Mouse (Mus musculus) stomach, embryonic 15.5 days (tissue): ENCODE results near the gene Theg. TPM values are rescaled to one million over a fixed set of nuclear protein-coding genes. Genes with fewer than 3 reads are reported as not detected.
A peak's percentile ranks its signal among the peaks of the same experiment; 100 is the strongest.

Source experiments
- ATAC-seq: fragments of 200-750 bp; cut with Nextera tagmentation; 2 replicates; pipeline ENCODE4 v1.8.0; 2017; ENCODE audit warnings: low read depth, moderate number of reproducible peaks, moderate TSS enrichment; ENCODE audit not compliant: insufficient read depth, low FRiP score
- H3K27ac ChIP-seq: fragments of 300-500 bp; sonication (generic); 2 replicates; pipeline ENCODE4 v1.5.1; 2015; ENCODE audit warnings: mild to moderate bottlenecking, inconsistent platforms
- H3K27me3 ChIP-seq: fragments of 300-500 bp; sonication (generic); replicated peaks from 2 replicates; pipeline ENCODE4 v1.6.1; 2015; ENCODE audit warnings: inconsistent platforms
- H3K36me3 ChIP-seq: fragments of 300-500 bp; sonication (generic); 2 replicates; pipeline ENCODE4 v1.6.1; 2015; ENCODE audit warnings: inconsistent platforms
- H3K4me1 ChIP-seq: fragments of 300-500 bp; sonication (generic); 2 replicates; pipeline ENCODE4 v1.6.1; 2015; ENCODE audit warnings: inconsistent platforms
- H3K4me2 ChIP-seq: fragments of 300-500 bp; sonication (generic); 2 replicates; pipeline ENCODE4 v1.6.1; 2015; ENCODE audit warnings: mild to moderate bottlenecking, inconsistent platforms
- H3K4me3 ChIP-seq: fragments of 300-500 bp; sonication (generic); replicated peaks from 2 replicates; pipeline ENCODE4 v1.5.1; 2015; ENCODE audit warnings: inconsistent platforms
- H3K9ac ChIP-seq: fragments of 300-500 bp; sonication (generic); 2 replicates; pipeline ENCODE4 v1.6.1; 2015; ENCODE audit warnings: inconsistent platforms
- H3K9me3 ChIP-seq: fragments of 300-500 bp; sonication (generic); 2 replicates; pipeline ENCODE4 v1.6.1; 2016; ENCODE audit warnings: inconsistent platforms
- WGBS: fragments of 180-500 bp; shearing (Covaris S2); methylation state at CpG from one replicate; pipeline ENCODE4 v1.1.7; 2015; 5-methylcytosine and 5-hydroxymethylcytosine counted together
- polyA plus RNA-seq: library from polyadenylated mRNA; unstranded; fragments of >200 nt; fragmentation: Nextera tagmentation; extraction: Ambion mirVana; gene quantifications from 2 replicates; pipeline ENCODE4 v1.2.1, GENCODE M21; 2015

Gene Theg
- polyA plus RNA-seq, 1 experiment from 2014 or later = not detected

GRCm38 (mm10) chr10:79575754-79576153, 11.4 kb downstream of the Theg start:
- Histone ChIP-seq H3K4me2 (no peak overlapping the region), H3K27ac (no peak overlapping the region), H3K27me3 (no peaks in the 10 kb centered on the region), H3K36me3 (no peaks in the 10 kb centered on the region), H3K9me3 (no peaks in the 10 kb centered on the region), H3K4me3 (no peak overlapping the region), H3K4me1 (no peaks in the 10 kb centered on the region), H3K9ac (no peak overlapping the region)
- ATAC-seq = no peak
- 62% methylated on average over 6 of the region's 6 CpGs for WGBS

- Histone ChIP-seq H3K36me3 (no peaks in the 10 kb centered on the region), H3K4me3 (no peak overlapping the region), H3K4me1 (no peaks in the 10 kb centered on the region), H3K9me3 (no peaks in the 10 kb centered on the region), H3K27ac (no peak overlapping the region), H3K4me2 (no peak overlapping the region), H3K9ac (no peak overlapping the region), H3K27me3 (no peaks in the 10 kb centered on the region)
- 91% methylated on average over 6 of the region's 6 CpGs for WGBS
- ATAC-seq = no peak
Observed at GRCm38 (mm10) chr10:79574796-79575195, 12.3 kb downstream of the Theg start.

DNA sequence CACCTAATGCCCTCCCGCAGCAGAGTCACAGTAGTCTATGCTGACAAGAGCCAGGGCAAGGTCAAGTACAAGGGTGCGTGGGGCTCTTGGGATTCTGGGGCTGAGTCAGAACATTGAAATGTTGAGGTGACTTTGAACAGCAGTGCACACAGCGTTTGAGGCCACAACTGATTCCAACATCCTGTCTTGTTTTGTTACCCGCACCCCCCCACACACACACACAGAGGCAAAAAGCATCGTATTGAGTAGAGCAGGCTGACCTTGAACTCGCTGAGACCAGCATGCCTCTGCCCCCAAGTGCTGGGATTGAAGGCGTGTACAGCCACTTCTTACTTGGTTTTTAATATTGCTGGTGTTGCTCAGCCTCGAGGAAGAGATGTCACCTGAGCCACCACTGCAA, 12.8 kb downstream of the Theg start:
- WGBS = 78% methylated on average over 8 of the region's 8 CpGs
- Histone ChIP-seq H3K4me3 (no peak overlapping the region), H3K9me3 (no peaks in the 10 kb centered on the region), H3K4me1 (no peaks in the 10 kb centered on the region), H3K36me3 (no peaks in the 10 kb centered on the region), H3K4me2 (no peak overlapping the region), H3K9ac (no peak overlapping the region), H3K27me3 (no peaks in the 10 kb centered on the region), H3K27ac (no peak overlapping the region)
- no peak for ATAC-seq

DNA sequence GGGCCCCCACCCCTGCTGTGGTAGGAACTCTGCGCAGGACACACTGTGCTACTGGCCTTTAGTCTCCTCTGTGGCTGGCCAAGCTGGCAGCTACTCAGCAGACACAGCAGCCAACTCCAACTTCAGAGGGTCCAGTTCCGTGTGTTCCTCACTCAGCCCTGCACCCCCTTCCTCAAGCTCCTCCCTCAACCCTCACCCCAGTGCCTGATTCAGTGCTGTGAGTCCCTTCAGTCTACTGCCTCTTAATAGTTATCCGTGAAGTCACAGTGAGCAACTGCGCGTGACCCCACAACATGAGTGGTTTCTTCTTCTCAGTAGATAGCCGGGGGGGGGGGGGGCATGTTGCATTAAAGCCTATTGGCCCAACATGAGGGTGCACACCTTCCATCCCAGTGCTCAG, 13.5 kb downstream of the Theg start:
- H3K36me3 ChIP-seq = no peaks in the 10 kb centered on the region
- WGBS = 83% methylated on average over 6 of the region's 6 CpGs
- no peaks in the 10 kb centered on the region for H3K27me3 ChIP-seq
- no peak overlapping the region for H3K27ac ChIP-seq
- H3K4me3 ChIP-seq = no peak overlapping the region
- no peak overlapping the region for H3K9ac ChIP-seq
- H3K4me1 ChIP-seq = no peaks in the 10 kb centered on the region
- no peaks in the 10 kb centered on the region for H3K9me3 ChIP-seq
- H3K4me2 ChIP-seq = no peak overlapping the region
- ATAC-seq = no peak

DNA sequence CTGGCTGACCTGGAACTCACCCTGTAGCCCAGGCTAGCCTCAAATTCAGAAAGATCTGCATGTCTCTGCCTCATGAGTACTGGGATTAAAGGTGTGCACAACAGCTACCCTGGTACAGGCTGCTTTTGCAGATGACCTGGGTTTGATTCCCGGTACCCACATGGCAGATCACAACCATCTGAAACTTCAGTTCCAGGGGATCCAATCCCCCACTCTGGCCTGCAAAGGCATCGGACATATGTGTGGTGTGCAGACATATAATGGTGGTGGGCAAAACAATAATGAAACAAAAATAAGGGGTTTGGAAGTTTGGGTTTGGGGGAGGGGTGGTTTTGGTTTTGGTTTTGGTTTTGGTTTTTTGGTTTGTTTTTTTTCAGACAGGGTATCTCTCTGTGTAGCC, 15.8 kb downstream of the Theg start:
- Histone ChIP-seq H3K36me3 (no peaks in the 10 kb centered on the region), H3K9me3 (no peaks in the 10 kb centered on the region), H3K4me2 (no peak overlapping the region), H3K9ac (no peak overlapping the region), H3K4me1 (no peaks in the 10 kb centered on the region), H3K27ac (no peak overlapping the region), H3K4me3 (no peak overlapping the region), H3K27me3 (no peaks in the 10 kb centered on the region)
- no peak for ATAC-seq
- WGBS = 97% methylated on average over 2 of the region's 2 CpGs

GRCm38 (mm10) chr10:79569921-79570320, 17.2 kb downstream of the Theg start:
- no peak overlapping the region for H3K9ac ChIP-seq
- no peak overlapping the region for H3K4me2 ChIP-seq
- H3K27ac ChIP-seq = no peak overlapping the region
- H3K4me3 ChIP-seq = no peak overlapping the region
- 88% methylated on average over 5 of the region's 5 CpGs for whole genome bisulfite sequencing
- H3K4me1 ChIP-seq = no peaks in the 10 kb centered on the region
- no peaks in the 10 kb centered on the region for H3K36me3 ChIP-seq
- no peak for ATAC-seq
- H3K27me3 ChIP-seq = no peaks in the 10 kb centered on the region
- H3K9me3 ChIP-seq = no peaks in the 10 kb centered on the region

GRCm38 (mm10) chr10:79559716-79560115, 27.4 kb downstream of the Theg start:
- H3K4me1 ChIP-seq = no peaks in the 10 kb centered on the region
- no peak overlapping the region for H3K4me2 ChIP-seq
- ATAC-seq = no peak
- H3K36me3 ChIP-seq = no peaks in the 10 kb centered on the region
- no peaks in the 10 kb centered on the region for H3K27me3 ChIP-seq
- no peak overlapping the region for H3K4me3 ChIP-seq
- no peak overlapping the region for H3K27ac ChIP-seq
- H3K9ac ChIP-seq = no peak overlapping the region
- WGBS = 86% methylated on average over 2 of the region's 2 CpGs
- no peaks in the 10 kb centered on the region for H3K9me3 ChIP-seq

DNA sequence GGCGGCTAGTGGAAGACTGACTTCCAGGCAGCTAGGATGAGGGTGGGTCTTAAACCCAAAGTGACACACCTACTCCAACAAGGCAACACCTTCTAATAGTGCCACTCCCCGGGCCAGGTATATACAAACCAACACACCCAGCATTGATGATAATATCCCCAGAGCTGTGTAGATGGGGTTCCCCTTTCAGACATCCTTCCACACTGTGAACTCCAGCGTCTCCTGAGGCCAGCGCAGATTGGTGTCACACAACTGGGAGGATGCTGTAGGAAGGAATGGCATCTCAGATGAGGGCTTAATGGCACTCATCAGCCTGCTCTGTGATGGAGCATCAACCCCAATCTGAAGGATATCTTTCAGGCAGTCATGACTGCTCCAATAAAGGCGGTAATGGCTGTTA, 29.6 kb downstream of the Theg start:
- 93% methylated on average over 5 of the region's 5 CpGs for WGBS
- no peaks in the 10 kb centered on the region for H3K27me3 ChIP-seq
- no peak overlapping the region for H3K4me2 ChIP-seq
- no peak overlapping the region for H3K4me3 ChIP-seq
- H3K27ac ChIP-seq = no peak overlapping the region
- no peaks in the 10 kb centered on the region for H3K9me3 ChIP-seq
- peaks cover 18% of the 10 kb centered on the region for H3K4me1 ChIP-seq
- H3K36me3 ChIP-seq = no peaks in the 10 kb centered on the region
- no peak overlapping the region for H3K9ac ChIP-seq
- no peak for ATAC-seq

- 89% methylated on average over 5 of the region's 5 CpGs for WGBS
- no peak for ATAC-seq
- no peak overlapping the region for H3K9ac ChIP-seq
Observed at GRCm38 (mm10) chr10:79556951-79557350, 30.2 kb downstream of the Theg start.

DNA sequence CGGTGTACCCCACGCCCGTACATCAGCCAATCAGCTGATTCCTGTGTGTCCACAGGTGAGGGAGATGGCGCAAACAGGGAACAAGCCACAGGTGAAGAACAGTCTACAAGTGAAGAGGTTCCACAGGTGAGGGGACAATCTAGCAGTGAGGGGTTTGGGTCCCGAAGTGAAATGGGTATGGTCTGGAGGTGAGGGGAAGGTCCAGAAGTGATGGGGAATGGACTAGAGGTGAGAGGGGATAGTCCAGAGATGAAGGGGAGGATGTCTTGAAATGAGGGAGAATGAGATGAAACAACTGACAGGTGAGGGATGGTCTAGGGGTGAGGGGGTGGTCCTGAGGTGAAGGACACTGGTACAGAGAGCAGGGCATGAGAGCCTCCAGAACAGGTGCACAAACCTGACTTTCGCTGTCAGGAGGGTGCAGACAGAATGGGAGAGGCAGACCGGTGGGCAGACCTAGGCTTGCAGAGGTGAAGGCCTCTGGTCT, 31.9 kb downstream of the Theg start:
- Histone ChIP-seq H3K4me2 (peak overlapping the region; percentile 78), H3K27ac (peak overlapping the region; percentile 48; the same call in 1 of the 2 replicates), H3K27me3 (no peaks in the 10 kb centered on the region), H3K4me1 (peaks cover 22% of the 10 kb centered on the region), H3K4me3 (peak overlapping the region; percentile 79), H3K9me3 (no peaks in the 10 kb centered on the region), H3K9ac (peak overlapping the region; percentile 93), H3K36me3 (peaks cover under 1% of the 10 kb centered on the region; the same call in 1 of the 2 replicates)
- WGBS = 22% methylated on average over 7 of the region's 7 CpGs
- ATAC-seq = no peak

More at GRCm38 (mm10) chr10:79556951-79557350, 30.2 kb downstream of the Theg start:
- no peaks in the 10 kb centered on the region for H3K9me3 ChIP-seq
- H3K36me3 ChIP-seq = no peaks in the 10 kb centered on the region
- H3K4me3 ChIP-seq = no peak overlapping the region
- H3K27ac ChIP-seq = no peak overlapping the region
- H3K4me1 ChIP-seq = peaks cover 22% of the 10 kb centered on the region
- H3K27me3 ChIP-seq = no peaks in the 10 kb centered on the region
- no peak overlapping the region for H3K4me2 ChIP-seq

- H3K27me3 ChIP-seq = no peaks in the 10 kb centered on the region
- ATAC-seq = peak; percentile 77
- H3K9me3 ChIP-seq = no peaks in the 10 kb centered on the region
- H3K4me2 ChIP-seq = peak within 1 kb of the TSS; percentile 78
- H3K9ac ChIP-seq = peak within 1 kb of the TSS; percentile 93
- under 1% methylated on average over 96 of the region's 108 CpGs for WGBS
- peaks cover 3% of the 10 kb centered on the region; the same call in 1 of the 2 replicates for H3K36me3 ChIP-seq
- H3K4me3 ChIP-seq = peak within 1 kb of the TSS; percentile 79
- peak within 1 kb of the TSS; percentile 48 for H3K27ac ChIP-seq
- H3K4me1 ChIP-seq = peaks cover 22% of the 10 kb centered on the region
Observed at GRCm38 (mm10) chr10:79554330-79555237, 32.5 kb downstream of the Theg start, which contains the start of gene Mier2. Gene Mier2 (minus strand): TSS chr10:79555199.

GRCm38 (mm10) chr10:79553691-79554090, 33.4 kb downstream of the Theg start:
- no peak for ATAC-seq
- H3K4me3 ChIP-seq = peak overlapping the region; percentile 79

More at GRCm38 (mm10) chr10:79553691-79554090, 33.4 kb downstream of the Theg start:
- Histone ChIP-seq H3K27me3 (no peaks in the 10 kb centered on the region), H3K4me1 (peaks cover 22% of the 10 kb centered on the region), H3K27ac (no peak overlapping the region), H3K36me3 (peaks cover 12% of the 10 kb centered on the region; the same call in 1 of the 2 replicates), H3K9ac (peak overlapping the region; percentile 93; the same call in 1 of the 2 replicates), H3K4me2 (peak overlapping the region; percentile 78), H3K9me3 (no peaks in the 10 kb centered on the region)
- 26% methylated on average over 10 of the region's 10 CpGs for WGBS
